Mouse (Mus musculus) heart, adult 2 months (tissue): ENCODE results near the gene Frmd3.

Experiments
- CTCF ChIP-seq: fragments of 200-600 bp; IDR thresholded peaks from 2 replicates; pipeline ENCODE4 v1.8.1; 2022; ENCODE audit warnings: antibody characterized with exemption, mild to moderate bottlenecking, moderate library complexity
- EP300 ChIP-seq: fragments of 200-500 bp; IDR thresholded peaks from 2 replicates; pipeline ENCODE4 v1.6.1; 2011; ENCODE audit warnings: low read depth, low read length, control low read depth; ENCODE audit not compliant: insufficient read depth
- POLR2A ChIP-seq: fragments of 200-500 bp; IDR thresholded peaks from 2 replicates; pipeline ENCODE4 v1.6.1; 2011; ENCODE audit warnings: mild to moderate bottlenecking, low read depth, low read length, control low read depth; ENCODE audit not compliant: insufficient read depth

DNA sequence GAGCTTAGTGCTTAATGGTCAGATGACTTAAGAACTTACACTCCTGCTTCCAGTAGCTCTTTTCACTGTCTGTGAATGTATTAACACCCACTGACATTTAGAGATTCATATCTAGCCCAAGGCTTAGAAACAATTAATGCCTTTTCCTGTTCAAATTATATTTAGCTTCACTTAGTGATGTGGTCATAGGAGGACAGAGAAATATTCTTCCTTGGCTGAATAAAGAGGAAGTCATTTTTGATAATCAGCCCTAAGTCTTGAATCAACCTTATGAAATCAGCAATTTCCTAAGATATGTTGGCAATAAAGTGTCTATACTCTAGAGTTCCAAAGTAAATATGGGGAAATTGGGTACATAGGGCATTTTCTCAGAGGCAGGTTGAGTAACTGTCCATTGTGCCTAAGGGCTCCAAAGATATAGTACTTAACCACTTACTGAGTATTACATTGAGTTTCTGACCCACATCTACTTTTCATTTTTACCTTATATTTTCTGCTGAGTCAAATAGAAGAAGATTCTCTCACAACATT, 188.1 kb downstream of the Frmd3 start:
- no peak for TF ChIP-seq CTCF
- TF ChIP-seq POLR2A: no peak
- TF ChIP-seq EP300: no peak
